In genomic region chr1:131134942-131135522, GRCm38 (mm10) we compare ENCODE assay signal across 8 mouse cellular contexts.
DNase-seq lines count a peak whose midpoint lies in the region.

No protein-coding gene starts in this region.

- DNase-seq in cerebellum, postnatal 14 days = peak; percentile 43 to 49
- no peak for DNase-seq in cerebellum, adult 11 months
- DNase-seq in urinary bladder, postnatal 14 days (ENCODE audit: low spot score) = peak; percentile 51
- DNase-seq in urinary bladder, postnatal 4 days (ENCODE audit: low spot score in 2 of 2) = no peak
- peak; percentile 69 for DNase-seq in kidney, postnatal 10 days
- peak; percentile 54 for DNase-seq in naive thymus-derived CD4-positive, alpha-beta T cell, adult 2 months (ENCODE audit: low read depth)
- no peak for DNase-seq in cerebellum, adult 8-10 months
- DNase-seq in embryo, embryonic 10.5 days (ENCODE audit: low spot score) = no peak

Comparison
In these comparisons a context has a peak if more than half of its experiments do, and no peak if none do; other contexts are left out.
1. DNase-seq: peak in cerebellum, postnatal 14 days (2 of 2), urinary bladder, postnatal 14 days (single experiment), kidney, postnatal 10 days (single experiment) and naive thymus-derived CD4-positive, alpha-beta T cell, adult 2 months (single experiment); none in cerebellum, adult 11 months (single experiment), urinary bladder, postnatal 4 days (0 of 2), cerebellum, adult 8-10 months (single experiment) and embryo, embryonic 10.5 days (single experiment).